Mouse (Mus musculus) midbrain, embryonic 15.5 days (tissue): ENCODE results near the gene Fam81b. TPM values are rescaled to one million over a fixed set of nuclear protein-coding genes. Genes with fewer than 3 reads are reported as not detected.

ENCODE experiments used
- ATAC-seq: fragments of 200-750 bp; cut with Nextera tagmentation; replicated peaks from 2 replicates; pipeline ENCODE4 v1.8.0; 2017; ENCODE audit warnings: moderate TSS enrichment
- H3K27ac ChIP-seq: fragments of 300-500 bp; sonication (generic); 2 replicates; pipeline ENCODE4 v1.5.1; 2015; ENCODE audit warnings: mild to moderate bottlenecking, inconsistent platforms
- H3K27me3 ChIP-seq: fragments of 300-500 bp; sonication (generic); replicated peaks from 2 replicates; pipeline ENCODE4 v1.6.1; 2015; ENCODE audit warnings: inconsistent platforms
- H3K36me3 ChIP-seq: fragments of 300-500 bp; sonication (generic); replicated peaks from 2 replicates; pipeline ENCODE4 v1.6.1; 2015; ENCODE audit warnings: inconsistent platforms
- H3K4me1 ChIP-seq: fragments of 300-500 bp; sonication (generic); 2 replicates; pipeline ENCODE4 v1.6.1; 2015; ENCODE audit warnings: inconsistent platforms
- H3K4me2 ChIP-seq: fragments of 300-500 bp; sonication (generic); 2 replicates; pipeline ENCODE4 v1.6.1; 2015; ENCODE audit warnings: inconsistent platforms, mild to moderate bottlenecking, moderate library complexity
- H3K4me3 ChIP-seq: fragments of 300-500 bp; sonication (generic); 2 replicates; pipeline ENCODE4 v1.5.1; 2015; ENCODE audit warnings: mild to moderate bottlenecking, inconsistent platforms
- H3K9ac ChIP-seq: fragments of 300-500 bp; sonication (generic); 2 replicates; pipeline ENCODE4 v1.6.1; 2015; ENCODE audit warnings: mild to moderate bottlenecking, inconsistent platforms
- H3K9me3 ChIP-seq: fragments of 300-500 bp; sonication (generic); 2 replicates; pipeline ENCODE4 v1.6.1; 2016; ENCODE audit warnings: inconsistent platforms
- WGBS: fragments of 180-500 bp; shearing (Covaris S2); methylation state at CpG from one replicate; pipeline ENCODE4 v1.1.7; 2015; ENCODE audit warnings: mixed read lengths; 5-methylcytosine and 5-hydroxymethylcytosine counted together
- microRNA-seq: library from miRNA; unstranded; fragments of <30 nt; microRNA quantifications from one replicate; pipeline ENCODE4, GENCODE M21; 2016
- polyA plus RNA-seq: library from polyadenylated mRNA; unstranded; fragments of >200 nt; fragmentation: Nextera tagmentation; extraction: Ambion mirVana; gene quantifications from 2 replicates; pipeline ENCODE4 v1.2.1, GENCODE M21; 2015

The Fam81b gene
- polyA plus RNA-seq, 1 experiment from 2014 or later = 0.25 TPM

DNA sequence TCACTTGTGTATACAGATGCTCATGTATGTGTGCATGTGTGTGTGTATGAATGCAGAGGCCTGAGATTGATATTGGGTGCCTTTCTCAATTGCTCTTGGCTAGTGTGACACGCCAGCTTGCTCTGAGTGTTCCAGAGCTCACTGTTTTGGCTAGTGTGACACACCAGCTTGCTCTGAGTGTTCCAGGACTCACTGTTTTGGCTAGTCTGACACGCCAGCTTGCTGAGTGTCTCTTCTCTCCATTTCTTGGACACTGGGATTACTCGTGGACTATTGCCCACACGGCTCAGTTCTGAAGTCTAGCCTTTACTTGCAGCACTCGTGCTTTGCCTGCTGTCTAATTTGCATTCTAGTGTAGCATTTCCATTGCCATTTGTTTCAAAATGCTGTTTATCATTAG lies 126.2 kb downstream of the Fam81b start:
- no peak for ATAC-seq
- 92% methylated on average over 5 of the region's 5 CpGs for WGBS
- Histone ChIP-seq H3K36me3 (peaks cover 14% of the 10 kb centered on the region), H3K4me1 (no peaks in the 10 kb centered on the region), H3K9ac (no peak overlapping the region), H3K27me3 (no peaks in the 10 kb centered on the region), H3K9me3 (no peaks in the 10 kb centered on the region), H3K27ac (no peak overlapping the region), H3K4me3 (no peak overlapping the region), H3K4me2 (no peak overlapping the region)

DNA sequence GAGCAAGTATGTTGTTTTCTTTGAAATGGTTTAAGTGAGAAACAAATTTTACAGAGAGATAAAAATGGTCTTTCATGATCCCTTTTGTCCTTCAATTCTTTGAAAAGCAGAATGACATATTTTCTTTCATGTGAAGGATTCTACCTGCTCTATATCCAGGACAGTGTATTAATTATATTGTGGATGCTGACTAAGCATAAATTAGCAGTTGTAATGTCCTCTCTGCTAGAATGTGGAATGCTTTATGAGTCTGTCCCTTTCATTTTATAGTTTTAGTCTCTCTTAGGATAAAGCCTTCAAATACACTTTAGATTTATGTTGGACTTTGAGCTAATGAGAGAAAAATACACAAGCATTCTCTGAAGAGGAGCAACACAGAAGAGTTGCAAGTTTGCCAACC lies 130.6 kb downstream of the Fam81b start:
- H3K9ac ChIP-seq = no peak overlapping the region
- no peaks in the 10 kb centered on the region for H3K27me3 ChIP-seq
- no peak overlapping the region for H3K4me3 ChIP-seq
- no peak overlapping the region for H3K4me2 ChIP-seq
- H3K9me3 ChIP-seq = no peaks in the 10 kb centered on the region
- no peak overlapping the region for H3K27ac ChIP-seq
- no peak for ATAC-seq
- H3K36me3 ChIP-seq = peaks cover 17% of the 10 kb centered on the region
- H3K4me1 ChIP-seq = no peaks in the 10 kb centered on the region

DNA sequence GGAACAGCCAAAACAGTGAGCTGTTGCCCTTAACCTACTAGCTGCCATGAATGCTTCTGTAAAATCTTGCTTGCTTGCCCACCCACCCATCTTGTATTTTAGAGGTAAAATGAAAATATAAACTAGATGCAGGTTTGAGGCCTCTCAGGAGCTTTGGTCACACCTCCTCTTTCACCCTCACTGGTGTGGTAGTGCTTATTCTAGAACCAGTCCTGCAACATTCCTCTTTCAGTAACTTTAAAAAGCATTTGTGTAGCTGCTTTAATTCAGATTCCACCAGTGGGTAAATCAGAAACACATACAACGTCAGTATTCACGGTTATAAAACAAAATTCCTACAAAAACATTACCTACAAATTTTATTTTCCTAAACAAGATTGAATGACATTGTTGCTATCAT lies 144.3 kb downstream of the Fam81b start:
- Histone ChIP-seq H3K36me3 (peaks cover 29% of the 10 kb centered on the region), H3K4me1 (no peaks in the 10 kb centered on the region), H3K4me2 (no peak overlapping the region), H3K4me3 (no peak overlapping the region), H3K9me3 (no peaks in the 10 kb centered on the region; the same call in 1 of the 2 replicates), H3K27me3 (no peaks in the 10 kb centered on the region), H3K27ac (no peak overlapping the region), H3K9ac (no peak overlapping the region)
- no peak for ATAC-seq
- WGBS = 100% methylated on average over 2 of the region's 2 CpGs

DNA sequence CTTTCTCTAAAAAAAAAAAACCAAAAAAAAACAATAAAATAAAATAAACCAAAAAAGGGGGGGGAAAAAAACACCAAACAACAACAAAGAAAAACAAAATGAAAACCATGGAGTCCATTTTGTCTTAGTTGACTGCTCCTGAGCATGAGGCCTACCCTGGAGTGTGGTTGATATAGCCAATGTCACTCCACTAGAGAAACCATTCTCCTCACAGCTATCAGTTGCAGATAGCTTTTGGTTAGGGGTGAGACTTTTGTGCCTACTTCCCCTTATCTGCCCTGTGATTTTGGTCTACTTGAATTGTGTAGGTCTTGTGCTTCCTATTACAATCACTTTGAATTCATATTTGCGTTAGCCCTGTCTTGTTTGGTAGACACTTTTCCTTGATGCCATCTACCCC lies 147.4 kb downstream of the Fam81b start:
- no peak for ATAC-seq
- peaks cover 33% of the 10 kb centered on the region for H3K36me3 ChIP-seq
- 98% methylated on average over 1 of the region's 1 CpGs for WGBS
- H3K9me3 ChIP-seq = no peaks in the 10 kb centered on the region; the same call in 1 of the 2 replicates
- no peak overlapping the region for H3K9ac ChIP-seq
- H3K4me2 ChIP-seq = no peak overlapping the region
- H3K4me1 ChIP-seq = no peaks in the 10 kb centered on the region
- H3K4me3 ChIP-seq = no peak overlapping the region
- H3K27ac ChIP-seq = no peak overlapping the region
- H3K27me3 ChIP-seq = no peaks in the 10 kb centered on the region

DNA sequence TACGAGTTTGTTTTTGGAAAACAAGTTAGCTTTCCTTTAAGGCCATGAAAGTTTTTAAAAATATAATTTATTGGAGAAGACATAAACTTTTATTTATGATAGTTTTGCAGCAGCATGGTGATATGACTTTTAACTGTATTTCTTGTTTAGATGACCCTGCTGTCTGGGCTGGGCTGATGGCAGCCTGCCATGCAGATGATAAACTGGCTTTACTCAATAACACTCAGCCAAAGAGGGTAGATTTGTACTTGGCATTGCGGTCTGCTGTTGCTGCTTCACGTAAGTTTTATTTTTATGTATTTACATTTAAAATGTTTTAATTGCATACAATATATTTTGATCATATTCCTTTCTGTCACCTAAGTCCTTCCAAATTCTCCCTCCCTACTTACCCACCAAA lies 147.8 kb downstream of the Fam81b start:
- Histone ChIP-seq H3K9ac (no peak overlapping the region), H3K27ac (no peak overlapping the region), H3K4me3 (no peak overlapping the region), H3K4me1 (no peaks in the 10 kb centered on the region), H3K27me3 (no peaks in the 10 kb centered on the region), H3K9me3 (no peaks in the 10 kb centered on the region; the same call in 1 of the 2 replicates), H3K4me2 (no peak overlapping the region), H3K36me3 (peaks cover 30% of the 10 kb centered on the region)
- 97% methylated on average over 3 of the region's 3 CpGs for WGBS
- no peak for ATAC-seq

Small RNA genes within 50 kb of the gene (microRNA-seq; reads per million reads assigned to microRNA genes)
- gene Gm24025 = not detected

Other genes with a start within 250 kb of the Fam81b start
- gene Gpr150, start 248.1 kb downstream of the Fam81b start, polyA plus RNA-seq = 2.5 and 2.6 TPM in 2 replicates
- 3.6 and 4.0 TPM in 2 replicates for gene Arsk, start 206.4 kb downstream of the Fam81b start, polyA plus RNA-seq
- gene Ttc37, start 206.3 kb downstream of the Fam81b start, polyA plus RNA-seq = 9.0 and 9.5 TPM in 2 replicates
- gene Mctp1, start 79.5 kb upstream of the Fam81b start, polyA plus RNA-seq = 3.4 and 3.9 TPM in 2 replicates